Mouse (Mus musculus): ENCODE data around the gene Fam151b. TPM values are rescaled to one million over a fixed set of nuclear protein-coding genes. Genes with fewer than 3 reads are reported as not detected.

Fam151b gene
- 1.7 and 1.8 TPM in 2 replicates for polyA plus RNA-seq (2012; rRNA removed)

GRCm38 (mm10) chr13:92483852-92484463 lies at the start of gene Fam151b:
Gene Fam151b, minus strand, starts transcription at chr13:92484015.

GRCm38 (mm10) chr13:92530721-92531211 lies 47.0 kb upstream of the Fam151b start, which contains the start of gene Zfyve16:
Gene Zfyve16, minus strand, starts transcription at chr13:92530868.

GRCm38 (mm10) chr13:92425758-92426264 lies 58.0 kb downstream of the Fam151b start, which contains the start of gene Ankrd34b:
Gene Ankrd34b, plus strand, starts transcription at chr13:92425896.

Other genes starting within 250 kb of the Fam151b start
- not detected in 2 replicates for gene Gm20379, start 178.0 kb downstream of the Fam151b start, polyA plus RNA-seq (2012; rRNA removed)
- 0.64 and 0.88 TPM in 2 replicates for gene Dhfr, start 129.3 kb downstream of the Fam151b start, polyA plus RNA-seq (2012; rRNA removed)
- gene Msh3, start 129.0 kb downstream of the Fam151b start, polyA plus RNA-seq (2012; rRNA removed) = 4.6 and 6.2 TPM in 2 replicates
- 0.05 TPM in 1 of 2 replicates, not detected in the other for gene Ankrd34b, start 58.1 kb downstream of the Fam151b start, polyA plus RNA-seq (2012; rRNA removed)
- gene Zfyve16, start 46.9 kb upstream of the Fam151b start, polyA plus RNA-seq (2012; rRNA removed) = 1.5 and 1.9 TPM in 2 replicates
- gene Spz1, start 92.2 kb upstream of the Fam151b start, polyA plus RNA-seq (2012; rRNA removed) = not detected in 2 replicates
- gene Serinc5, start 127.1 kb upstream of the Fam151b start, polyA plus RNA-seq (2012; rRNA removed) = 36.1 and 46.9 TPM in 2 replicates

Data from colon, adult 2 months (tissue).